In the genomic region with DNA sequence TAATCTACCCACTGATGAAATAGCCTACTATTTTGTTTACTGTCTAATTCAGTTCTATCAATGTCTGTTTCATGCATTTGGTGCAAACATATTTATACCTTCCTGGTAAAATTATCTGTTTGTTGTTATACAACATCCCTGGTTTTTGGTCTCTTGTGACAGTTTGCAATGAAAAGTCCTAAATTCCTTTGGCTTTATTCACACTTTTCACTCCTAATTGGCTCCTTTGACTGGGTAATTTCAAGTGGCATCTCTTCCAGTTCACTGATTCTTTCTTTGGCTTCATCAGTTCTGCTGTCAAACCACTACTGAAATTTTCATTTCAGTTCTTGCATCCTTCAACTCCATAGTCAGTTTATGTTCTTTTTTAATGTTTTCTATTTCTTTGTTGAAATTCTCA, we compare ENCODE assay signal across 13 mouse cellular contexts.
"Had no signal": no experiment of that assay in that cellular context is flagged by ENCODE, and none has a peak within 500 bp of the region (broad histone marks: within the 10 kb centered on the region; RNA-seq: fewer than 3 reads in every experiment).

No protein-coding gene starts in this region.

- DNase-seq: lung, adult 18-20 months; lung, embryonic 14.5 days; lung, postnatal 10 days; lung, postnatal 36 days; right cerebral cortex, adult 18-20 months; right cerebral cortex, postnatal 25 days; right cerebral cortex, postnatal 4 days; spleen, adult 18-20 months; thymus, adult 18-20 months; thymus, postnatal 14 days; thymus, postnatal 36 days had no signal

- ATAC-seq: midbrain, embryonic 13.5 days; midbrain, embryonic 15.5 days had no signal
